Mouse (Mus musculus): ENCODE data around the gene Olfr203.
"Not testable (repeated sequence)": the region's sequence is repeated elsewhere in the genome, so short reads cannot be mapped to it uniquely, and the experiment has no call there.

Gene Olfr203

DNA sequence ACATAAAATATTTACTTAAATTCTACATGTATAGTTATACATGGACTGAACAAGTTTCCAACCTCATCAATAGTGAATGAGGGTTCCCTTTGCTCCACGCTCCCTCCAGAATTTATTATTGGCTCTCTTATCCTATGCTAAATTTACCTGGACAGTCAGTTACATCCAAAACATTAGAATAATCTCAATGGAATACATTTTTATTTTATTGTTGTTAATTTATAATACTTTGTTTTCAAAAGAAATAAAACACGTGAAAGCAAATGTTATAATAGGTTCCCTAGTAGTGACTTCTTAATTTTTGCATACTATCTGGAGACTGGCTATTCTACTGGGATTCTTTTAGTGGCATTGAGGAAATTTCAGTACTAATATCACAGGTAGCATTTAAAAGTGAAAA lies at the start of gene Olfr203:
TSS of gene Olfr203 (plus strand) at position 301 of the 400 bp plus-strand sequence.
- DNase-seq (ENCODE audit: low spot score): no peak

GRCm38 (mm10) chr16:59249684-59250083 lies 49.0 kb upstream of the Olfr203 start:
- DNase-seq (ENCODE audit: low spot score): no peak

- DNase-seq (ENCODE audit: low spot score): not testable (repeated sequence)
These were observed 29.6 kb upstream of the Olfr203 start for GRCm38 (mm10) chr16:59269097-59269496.

DNA sequence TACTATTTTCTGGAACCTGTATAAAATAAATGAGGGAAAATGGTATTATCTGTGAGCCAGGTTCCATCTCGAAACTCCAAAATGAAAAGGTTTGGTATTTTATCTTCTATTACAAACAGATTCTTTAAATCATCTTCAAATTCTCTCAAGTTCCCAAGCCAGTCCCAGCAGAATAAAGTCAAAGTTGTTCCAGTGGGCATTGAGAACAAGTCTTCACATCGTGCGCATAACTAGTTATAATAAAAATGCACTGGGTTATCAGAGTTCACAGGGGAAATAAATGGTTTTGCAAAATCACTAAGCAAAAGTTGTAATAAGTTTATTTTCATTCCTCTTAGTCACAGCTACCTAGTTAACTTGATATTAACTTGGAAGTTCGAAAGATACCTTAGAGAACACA lies 26.1 kb upstream of the Olfr203 start, which contains the start of gene Olfr201:
TSS of gene Olfr201 (minus strand) at position 101 of the 400 bp plus-strand sequence.
- not testable (repeated sequence) for DNase-seq (ENCODE audit: low spot score)

DNA sequence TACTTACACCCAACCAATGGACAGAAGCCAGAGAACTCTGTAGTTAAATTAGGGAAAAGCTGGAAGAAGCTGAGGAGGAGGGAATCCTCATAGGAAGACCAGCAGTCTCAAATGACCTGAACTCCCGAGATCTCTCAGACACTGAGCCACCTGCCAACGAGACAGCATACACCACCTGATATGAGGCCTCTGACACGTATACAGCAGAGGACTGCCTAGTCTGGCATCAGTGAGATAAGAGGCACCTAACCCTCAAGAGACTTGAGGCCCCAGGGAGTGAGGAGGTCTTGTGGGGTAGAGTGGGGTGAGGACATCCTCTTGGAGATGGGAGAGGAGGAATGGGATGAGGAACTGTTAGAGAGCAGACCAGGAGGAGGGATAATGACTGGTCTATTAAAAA lies 18.1 kb upstream of the Olfr203 start:
- DNase-seq (ENCODE audit: low spot score): no peak

DNA sequence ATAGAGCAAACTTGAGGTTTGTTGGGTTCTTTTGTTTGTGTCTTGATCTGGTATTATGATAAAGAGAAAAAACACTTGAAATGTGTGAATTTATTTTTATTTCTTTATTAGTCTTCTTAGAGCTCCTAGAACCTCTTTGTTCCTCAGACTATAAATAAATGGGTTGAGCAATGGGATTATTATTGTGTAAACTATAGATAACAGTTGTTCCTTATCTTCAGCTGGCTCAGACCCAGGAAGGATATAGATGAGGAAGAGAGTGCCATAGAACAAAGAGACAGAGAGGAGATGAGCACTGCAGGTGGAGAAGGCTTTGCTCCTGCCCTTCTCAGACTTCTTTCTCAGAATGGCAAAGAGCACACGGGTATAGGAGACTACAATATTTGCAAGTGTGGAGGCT lies 15.2 kb upstream of the Olfr203 start:
- no peak for DNase-seq (ENCODE audit: low spot score)

GRCm38 (mm10) chr16:59286693-59287092 lies 12.0 kb upstream of the Olfr203 start, which contains the start of gene Olfr202:
Olfr202 (minus strand) TSS chr16:59286793.
- DNase-seq (ENCODE audit: low spot score): no peak

GRCm38 (mm10) chr16:59287576-59287975 lies 11.1 kb upstream of the Olfr203 start:
- not testable (repeated sequence) for DNase-seq (ENCODE audit: low spot score)

- no peak for DNase-seq (ENCODE audit: low spot score)
These were observed 19.5 kb downstream of the Olfr203 start, which contains the start of gene Olfr204 for GRCm38 (mm10) chr16:59318148-59318547. Olfr204 (minus strand) TSS chr16:59318248.

GRCm38 (mm10) chr16:59323262-59323661 lies 24.6 kb downstream of the Olfr203 start:
- DNase-seq (ENCODE audit: low spot score): not testable (repeated sequence)

DNA sequence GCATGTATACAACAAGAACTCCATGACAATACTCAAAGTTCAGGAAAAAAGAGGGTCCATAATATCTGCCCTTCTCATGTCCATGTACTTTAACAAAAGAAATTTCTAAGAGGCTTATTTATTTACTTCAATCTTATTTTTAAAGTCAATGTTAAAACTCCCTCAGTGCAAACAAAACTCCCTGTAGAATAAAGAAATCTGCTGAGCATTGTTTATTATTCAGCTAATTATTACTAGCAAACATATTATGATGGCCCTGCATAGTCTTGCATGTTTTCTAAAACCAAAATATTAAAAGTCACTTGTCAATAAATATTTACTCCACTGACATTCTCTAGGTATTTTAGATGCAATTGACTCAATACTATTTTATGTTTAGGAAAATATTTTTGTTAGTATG lies 32.4 kb downstream of the Olfr203 start, which contains the start of gene Olfr205:
TSS of gene Olfr205 (minus strand) at position 101 of the 400 bp plus-strand sequence.
- no peak for DNase-seq (ENCODE audit: low spot score)

- no peak for DNase-seq (ENCODE audit: low spot score)
These were observed 50.5 kb downstream of the Olfr203 start, which contains the start of gene Olfr206 for GRCm38 (mm10) chr16:59349146-59349545. Olfr206 (minus strand) TSS chr16:59349246.

Measured in retina, embryonic 14.5 days (tissue).